Mouse (Mus musculus) cortical plate, adult 2 months (tissue): ENCODE measurements around the gene Ppp1r16b. TPM values are rescaled to one million over a fixed set of nuclear protein-coding genes. Genes with fewer than 3 reads are reported as not detected.

Experiments used
- H3K27ac ChIP-seq: fragments of 200-500 bp; 2 replicates; pipeline ENCODE4 v1.5.1; 2012; ENCODE audit warnings: low read length, control low read depth, inconsistent platforms; ENCODE audit not compliant: insufficient read depth
- H3K4me1 ChIP-seq: fragments of 200-500 bp; 2 replicates; pipeline ENCODE4 v1.6.1; 2011; ENCODE audit warnings: low read length; ENCODE audit not compliant: control insufficient read depth, insufficient read depth
- H3K4me3 ChIP-seq: fragments of 200-500 bp; 2 replicates; pipeline ENCODE4 v1.5.1; 2011; ENCODE audit warnings: mild to moderate bottlenecking, low read length, control low read depth; ENCODE audit not compliant: insufficient read depth
- CTCF ChIP-seq: fragments of 200-500 bp; IDR thresholded peaks from 2 replicates; pipeline ENCODE4 v1.5.1; 2011; ENCODE audit warnings: mild to moderate bottlenecking, control low read depth, low read length; ENCODE audit not compliant: insufficient read depth; ENCODE audit errors: extremely low read depth
- POLR2A ChIP-seq: fragments of 200-500 bp; IDR thresholded peaks from 2 replicates; pipeline ENCODE4 v1.6.1; 2011; ENCODE audit warnings: mild to moderate bottlenecking, low read length, control low read depth; ENCODE audit not compliant: insufficient read depth; ENCODE audit errors: extremely low read depth
- polyA plus RNA-seq: library from polyadenylated mRNA; depleted of rRNA; stranded (reverse); fragments of >200 nt; gene quantifications from 2 replicates; pipeline ENCODE4 v1.2.3, GENCODE M21; 2012

The Ppp1r16b gene
- polyA plus RNA-seq, 1 experiment, result 55.4 TPM

- H3K27ac ChIP-seq, result peak overlapping the region; percentile 20; the same call in 1 of the 2 replicates
- no peak for TF ChIP-seq POLR2A
- peak; percentile 89 for TF ChIP-seq CTCF
Observed at GRCm38 (mm10) chr2:158641869-158642268, 23.3 kb upstream of the Ppp1r16b start.

GRCm38 (mm10) chr2:158642587-158642986, 22.6 kb upstream of the Ppp1r16b start:
- peaks cover 13% of the 10 kb centered on the region for H3K4me1 ChIP-seq
- peak overlapping the region; percentile 20; the same call in 1 of the 2 replicates for H3K27ac ChIP-seq
- H3K4me3 ChIP-seq, result no peak overlapping the region
- no peak for TF ChIP-seq POLR2A
- no peak for TF ChIP-seq CTCF

More at GRCm38 (mm10) chr2:158641869-158642268, 23.3 kb upstream of the Ppp1r16b start:
- Histone ChIP-seq H3K4me1 (peaks cover 13% of the 10 kb centered on the region), H3K4me3 (no peak overlapping the region)

- Histone ChIP-seq H3K27ac (peak overlapping the region; percentile 79), H3K4me3 (no peak overlapping the region), H3K4me1 (peaks cover 13% of the 10 kb centered on the region)
- TF ChIP-seq POLR2A (no peak), CTCF (no peak)
Observed at GRCm38 (mm10) chr2:158643791-158644190, 21.4 kb upstream of the Ppp1r16b start.

- no peak for TF ChIP-seq POLR2A
- no peak for TF ChIP-seq CTCF
- Histone ChIP-seq H3K4me3 (no peak overlapping the region), H3K4me1 (no peaks in the 10 kb centered on the region), H3K27ac (no peak overlapping the region)
Observed at GRCm38 (mm10) chr2:158651159-158651908, 13.9 kb upstream of the Ppp1r16b start.

GRCm38 (mm10) chr2:158652985-158653384, 12.2 kb upstream of the Ppp1r16b start:
- Histone ChIP-seq H3K4me1 (no peaks in the 10 kb centered on the region), H3K4me3 (no peak overlapping the region), H3K27ac (no peak overlapping the region)
- TF ChIP-seq CTCF, result peak; percentile 95
- no peak for TF ChIP-seq POLR2A

GRCm38 (mm10) chr2:158654717-158655116, 10.5 kb upstream of the Ppp1r16b start:
- Histone ChIP-seq H3K4me1 (no peaks in the 10 kb centered on the region), H3K27ac (no peak overlapping the region), H3K4me3 (no peak overlapping the region)
- TF ChIP-seq POLR2A (no peak), CTCF (no peak)

GRCm38 (mm10) chr2:158655806-158656205, 9.4 kb upstream of the Ppp1r16b start:
- H3K4me3 ChIP-seq, result no peak overlapping the region
- no peak overlapping the region for H3K27ac ChIP-seq
- TF ChIP-seq CTCF (no peak), POLR2A (no peak)
- H3K4me1 ChIP-seq, result no peaks in the 10 kb centered on the region

GRCm38 (mm10) chr2:158658822-158659221, 6.4 kb upstream of the Ppp1r16b start:
- TF ChIP-seq CTCF (no peak), POLR2A (no peak)
- Histone ChIP-seq H3K27ac (no peak overlapping the region), H3K4me3 (no peak overlapping the region), H3K4me1 (no peaks in the 10 kb centered on the region)

GRCm38 (mm10) chr2:158659346-158659745, 5.9 kb upstream of the Ppp1r16b start:
- H3K27ac ChIP-seq, result no peak overlapping the region

More at GRCm38 (mm10) chr2:158659346-158659745, 5.9 kb upstream of the Ppp1r16b start:
- Histone ChIP-seq H3K4me1 (no peaks in the 10 kb centered on the region), H3K4me3 (no peak overlapping the region)
- TF ChIP-seq POLR2A, result no peak
- no peak for TF ChIP-seq CTCF
